Comparison of ENCODE assay signal across 13 mouse cellular contexts in the genomic region with DNA sequence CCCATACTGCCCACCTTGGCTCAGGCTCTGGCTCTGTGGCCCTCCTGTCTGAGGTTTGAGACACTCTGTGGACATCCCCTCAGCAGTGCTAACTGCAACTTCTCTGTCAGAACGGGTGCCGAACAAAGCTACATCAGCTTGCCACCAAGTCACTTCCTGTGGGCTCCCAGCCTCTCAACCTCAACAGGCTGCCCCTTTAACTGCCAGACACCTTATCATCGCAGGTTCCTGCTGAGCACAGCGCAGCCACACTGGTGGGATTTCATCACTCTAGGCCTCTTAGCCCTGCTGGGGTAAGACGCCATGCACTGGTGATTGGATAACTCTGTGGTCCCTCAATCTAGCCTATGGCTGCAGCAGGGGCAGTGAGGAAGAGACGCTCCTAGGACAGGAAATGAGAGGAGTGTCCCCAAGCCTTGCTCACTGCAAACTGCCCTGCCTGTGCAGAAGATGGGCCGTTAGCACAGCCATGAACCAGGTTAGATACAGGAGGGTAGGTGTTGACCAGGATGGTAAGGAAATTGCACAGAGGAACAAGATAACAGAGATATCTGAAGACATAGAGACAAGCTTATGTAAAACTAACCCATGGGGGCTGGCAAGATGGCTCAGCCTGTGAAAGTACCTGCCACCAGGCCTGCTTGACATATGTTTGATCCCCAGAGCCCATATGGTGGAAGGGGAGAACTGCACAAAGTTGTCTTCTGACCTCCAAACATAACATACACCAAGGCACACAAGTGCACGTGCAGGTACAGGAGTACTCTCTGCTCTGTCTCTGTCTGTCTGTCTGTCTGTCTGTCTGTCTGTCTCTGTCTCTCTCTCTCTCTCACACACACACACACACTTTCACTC. TPM values are rescaled to one million over a fixed set of nuclear protein-coding genes. Genes with fewer than 3 reads are reported as not detected.
DNase-seq lines count a peak whose midpoint lies in the region; ATAC-seq and TF ChIP-seq lines count a peak whose summit lies in the region.
"Had no signal": no experiment of that assay in that cellular context is flagged by ENCODE, and none has a peak within 500 bp of the region (broad histone marks: within the 10 kb centered on the region; RNA-seq: fewer than 3 reads in every experiment).

A gene (minus strand): TSS at position 373 of the 855 bp plus-strand sequence.

- peak within 1 kb of the TSS; percentile 13; the same call in 1 of the 2 replicates for H3K9ac ChIP-seq in heart, embryonic 16.5 days (ENCODE audit: low read length)
- no peak within 1 kb of the TSS for H3K9ac ChIP-seq in heart, adult 2 months (ENCODE audit: low read depth, low read length)
- no peak within 1 kb of the TSS for H3K9ac ChIP-seq in liver, postnatal 0 days (replicated peaks)
- H3K9ac ChIP-seq: kidney, embryonic 15.5 days had no signal

- H3K4me1 ChIP-seq in heart, embryonic 16.5 days (ENCODE audit: control insufficient read depth, insufficient read depth, low read length): peaks cover 4% of the 10 kb centered on the region
- H3K4me1 ChIP-seq in heart, adult 2 months (ENCODE audit: control insufficient read depth, insufficient read depth, low read length): no peaks in the 10 kb centered on the region
- peaks cover 29% of the 10 kb centered on the region for H3K4me1 ChIP-seq in liver, postnatal 0 days (ENCODE audit: insufficient read depth)
- H3K4me1 ChIP-seq: kidney, embryonic 15.5 days had no signal

- WGBS in heart, embryonic 16.5 days: 27% methylated on average over 8 of the region's 8 CpGs
- 36% methylated on average over 8 of the region's 8 CpGs for WGBS in heart, adult 2 months
- 23% methylated on average over 8 of the region's 8 CpGs for WGBS in liver, postnatal 0 days (ENCODE audit: insufficient replicate concordance)

- TF ChIP-seq POLR2A in heart, adult 2 months (IDR thresholded peaks at IDR 0.05; ENCODE audit: insufficient read depth, low read depth, low read length): no peak

- H3K79me2 ChIP-seq in heart, adult 2 months (replicated peaks; ENCODE audit: control insufficient read depth, insufficient read depth, low read length): no peaks in the 10 kb centered on the region

- H3K9me3 ChIP-seq in heart, embryonic 16.5 days (replicated peaks; ENCODE audit: control insufficient read depth, low read length): no peaks in the 10 kb centered on the region
- no peaks in the 10 kb centered on the region for H3K9me3 ChIP-seq in liver, postnatal 0 days (ENCODE audit: low read length)
- H3K9me3 ChIP-seq: kidney, embryonic 15.5 days had no signal

- H3K27me3 ChIP-seq in heart, embryonic 16.5 days (ENCODE audit: control insufficient read depth, insufficient read depth, low read length): no peaks in the 10 kb centered on the region
- H3K27me3 ChIP-seq in heart, adult 2 months (ENCODE audit: control insufficient read depth, insufficient read depth, low read length): no peaks in the 10 kb centered on the region
- no peaks in the 10 kb centered on the region for H3K27me3 ChIP-seq in liver, postnatal 0 days (ENCODE audit: insufficient read depth, low read length)
- H3K27me3 ChIP-seq: kidney, embryonic 15.5 days had no signal

- H3K27ac ChIP-seq in heart, embryonic 16.5 days (ENCODE audit: low read length): no peak within 1 kb of the TSS; the same call in 1 of the 2 replicates
- no peak within 1 kb of the TSS for H3K27ac ChIP-seq in heart, adult 2 months
- H3K27ac ChIP-seq in liver, postnatal 0 days (ENCODE audit: low read depth): peak within 1 kb of the TSS; percentile 44
- H3K27ac ChIP-seq in layer of hippocampus, adult 2 months: no peak within 1 kb of the TSS
- H3K27ac ChIP-seq: kidney, embryonic 15.5 days had no signal

- no peak for TF ChIP-seq CTCF in heart, adult 2 months (IDR thresholded peaks at IDR 0.05)
- no peak for TF ChIP-seq CTCF in liver, postnatal 0 days (IDR thresholded peaks at IDR 0.05; ENCODE audit: low read depth)
- no peak for TF ChIP-seq CTCF in layer of hippocampus, adult 2 months (conservative IDR thresholded peaks at IDR 0.05)

- H3K4me3 ChIP-seq in heart, embryonic 16.5 days (ENCODE audit: low read length): 0 out of 2 replicates have a peak within 1 kb of the TSS, but pooled peaks have one; percentile 24
- H3K4me3 ChIP-seq in heart, adult 2 months: no peak within 1 kb of the TSS
- H3K4me3 ChIP-seq in liver, postnatal 0 days (ENCODE audit: low read depth, low read length): peak within 1 kb of the TSS; percentile 17; the same call in 1 of the 2 replicates
- H3K4me3 ChIP-seq in layer of hippocampus, adult 2 months: no peak within 1 kb of the TSS
- H3K4me3 ChIP-seq: kidney, embryonic 15.5 days had no signal

- intact Hi-C loops in heart, adult 2 months (cut with DNase I): no loop called here

- no peaks in the 10 kb centered on the region for H3K36me3 ChIP-seq in heart, embryonic 16.5 days (ENCODE audit: control insufficient read depth, insufficient read depth)
- H3K36me3 ChIP-seq in heart, adult 2 months (ENCODE audit: control insufficient read depth, insufficient read depth, low read length): no peaks in the 10 kb centered on the region
- H3K36me3 ChIP-seq in liver, postnatal 0 days (replicated peaks; ENCODE audit: insufficient read depth, low read length): no peaks in the 10 kb centered on the region
- H3K36me3 ChIP-seq: kidney, embryonic 15.5 days had no signal

- H3K4me2 ChIP-seq in heart, embryonic 16.5 days (ENCODE audit: low read depth, low read length): peak within 1 kb of the TSS; percentile 39; the same call in 1 of the 2 replicates
- peak within 1 kb of the TSS; percentile 45 for H3K4me2 ChIP-seq in liver, postnatal 0 days (ENCODE audit: low read depth, low read length)
- H3K4me2 ChIP-seq: kidney, embryonic 15.5 days had no signal

- ATAC-seq in heart, embryonic 16.5 days (replicated peaks; ENCODE audit: extremely low read depth, insufficient read depth, low FRiP score): no peak; the same call in 1 of the 2 replicates
- ATAC-seq in liver, postnatal 0 days: peak; percentile 67

- TF ChIP-seq EP300 in heart, adult 2 months (IDR thresholded peaks at IDR 0.05; ENCODE audit: insufficient read depth, low read depth, low read length): no peak
- TF ChIP-seq EP300 in liver, postnatal 0 days (IDR thresholded peaks at IDR 0.05; ENCODE audit: low read depth): no peak

- DNase-seq in heart, adult 2 months: no peak
- peak; percentile 48 for DNase-seq in T-cell, adult 2 months (ENCODE audit: low spot score)
- DNase-seq in liver, postnatal 0 days: peak; percentile 44
- peak; percentile 84 for DNase-seq in thymus, postnatal 0 days (ENCODE audit: low spot score)
- DNase-seq in gastrocnemius, postnatal 25 days: no peak
- no peak for DNase-seq in layer of hippocampus, adult 2 months (ENCODE audit: low spot score in 2 of 2)
- DNase-seq in right cerebral cortex, adult 2 months (ENCODE audit: low spot score in 2 of 2): no peak
- DNase-seq: adrenal gland, adult 2 months; cerebellum, adult 8-10 months; lung, postnatal 4 days had no signal

RNA-seq across cellular contexts. Expression of the gene that starts here (rescaled TPM):
- polyA plus RNA-seq in heart, embryonic 16.5 days (2015; fragmentation: Nextera tagmentation; extraction: Ambion mirVana): 0.54 and 1.0 TPM in 2 replicates
- not detected for total RNA-seq in heart, adult 2 months (2021)
- polyA plus RNA-seq in heart, adult 2 months (2012; rRNA removed): 0.20 and 0.31 TPM in 2 replicates
- 1.8 and 1.9 TPM in 2 replicates for polyA plus RNA-seq in liver, postnatal 0 days (2015; fragmentation: Nextera tagmentation; extraction: Ambion mirVana)
- 6.4 and 7.6 TPM in 2 replicates for polyA plus RNA-seq in thymus, postnatal 0 days (2015; fragmentation: Nextera tagmentation; extraction: Ambion mirVana)
- under 1 TPM; 0.11 to 0.26 TPM for total RNA-seq in gastrocnemius, postnatal 25 days (2021)
- under 1 TPM; 0.13 to 0.47 TPM for total RNA-seq in layer of hippocampus, adult 2 months (2021)
- polyA plus RNA-seq: stomach, embryonic 14.5 days had no signal

Comparison
In these comparisons a context has a peak if more than half of its experiments do, and no peak if none do; other contexts are left out.
1. H3K4me3 ChIP-seq: peak in heart, embryonic 16.5 days (single experiment) and liver, postnatal 0 days (single experiment); none in heart, adult 2 months (single experiment) and layer of hippocampus, adult 2 months (single experiment).
2. DNase-seq: peak in T-cell, adult 2 months (single experiment), liver, postnatal 0 days (single experiment) and thymus, postnatal 0 days (single experiment); none in heart, adult 2 months (0 of 2), gastrocnemius, postnatal 25 days (single experiment), layer of hippocampus, adult 2 months (0 of 2) and right cerebral cortex, adult 2 months (0 of 2).